Mouse (Mus musculus) embryonic facial prominence, embryonic 14.5 days (tissue): Measurements from ENCODE around the gene Dcun1d4. TPM values are rescaled to one million over a fixed set of nuclear protein-coding genes. Genes with fewer than 3 reads are reported as not detected.

Experiments
- ATAC-seq: fragments of 200-750 bp; cut with Nextera tagmentation; 2 replicates; pipeline ENCODE4 v1.8.0; 2017; ENCODE audit warnings: low read depth, moderate number of reproducible peaks, moderate TSS enrichment
- DNase-seq: peaks from one replicate; pipeline ENCODE4 v3.0.0-alpha.2; 2015; ENCODE audit warnings: low spot score
- H3K27ac ChIP-seq: fragments of 300-500 bp; sonication (generic); replicated peaks from 2 replicates; pipeline ENCODE4 v1.5.1; 2014; ENCODE audit warnings: low read depth, mild to moderate bottlenecking, low read length, moderate library complexity
- H3K27me3 ChIP-seq: fragments of 300-500 bp; sonication (generic); replicated peaks from 2 replicates; pipeline ENCODE4 v1.6.1; 2014; ENCODE audit warnings: low read length; ENCODE audit not compliant: control insufficient read depth, insufficient read depth
- H3K36me3 ChIP-seq: fragments of 300-500 bp; sonication (generic); 2 replicates; pipeline ENCODE4 v1.6.1; 2014; ENCODE audit warnings: low read length, mixed read lengths; ENCODE audit not compliant: control insufficient read depth, insufficient read depth
- H3K4me1 ChIP-seq: fragments of 300-500 bp; sonication (generic); 2 replicates; pipeline ENCODE4 v1.6.1; 2014; ENCODE audit warnings: antibody characterized with exemption, low read length; ENCODE audit not compliant: control insufficient read depth, insufficient read depth
- H3K4me2 ChIP-seq: fragments of 300-500 bp; sonication (generic); 2 replicates; pipeline ENCODE4 v1.6.1; 2014; ENCODE audit warnings: low read depth, mild to moderate bottlenecking, low read length, moderate library complexity, mixed read lengths
- H3K4me3 ChIP-seq: fragments of 300-500 bp; sonication (generic); 2 replicates; pipeline ENCODE4 v1.5.1; 2014; ENCODE audit warnings: low read depth, mild to moderate bottlenecking, low read length
- H3K9ac ChIP-seq: fragments of 300-500 bp; sonication (generic); 2 replicates; pipeline ENCODE4 v1.6.1; 2014; ENCODE audit warnings: low read depth, mild to moderate bottlenecking, low read length, moderate library complexity, mixed read lengths
- H3K9me3 ChIP-seq: fragments of 300-500 bp; sonication (generic); 2 replicates; pipeline ENCODE4 v1.6.1; 2016; ENCODE audit warnings: low read length; ENCODE audit not compliant: control insufficient read depth
- WGBS: fragments of 180-500 bp; shearing (Covaris S2); extraction: QIAGEN DNeasy Blood & Tissue Kit; methylation state at CpG from one replicate; pipeline ENCODE4 v1.1.7; 2014; 5-methylcytosine and 5-hydroxymethylcytosine counted together
- polyA plus RNA-seq: library from polyadenylated mRNA; unstranded; fragments of >200 nt; fragmentation: Nextera tagmentation; extraction: Ambion mirVana; gene quantifications from 2 replicates; pipeline ENCODE4 v1.2.1, GENCODE M21; 2014

Gene Dcun1d4
- polyA plus RNA-seq, 1 experiment from 2014 or later = 26.4 TPM

DNA sequence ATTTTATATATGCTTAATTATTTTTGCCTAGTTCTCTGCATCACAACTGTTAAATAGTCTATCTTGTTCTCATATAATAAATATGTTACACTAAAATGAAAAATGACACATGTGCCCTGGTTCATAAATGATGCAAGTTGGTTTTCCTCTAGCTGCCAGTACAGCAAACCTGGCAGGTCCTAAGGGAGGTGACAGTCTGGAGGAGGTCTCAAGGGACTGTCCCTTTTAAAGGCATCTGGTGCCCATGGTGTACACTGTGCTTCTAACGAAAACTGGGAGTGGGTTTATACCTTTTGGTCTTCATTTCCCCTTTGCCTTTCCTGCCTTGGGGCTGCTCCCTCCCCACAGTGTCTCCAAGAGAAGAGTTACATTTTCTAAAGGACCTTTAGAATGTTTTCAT is 51.4 kb downstream of the Dcun1d4 start:
- H3K9ac ChIP-seq = no peak overlapping the region
- no peak for ATAC-seq
- WGBS = 61% methylated on average over 1 of the region's 1 CpGs

GRCm38 (mm10) chr5:73532879-73533278 is 52.1 kb downstream of the Dcun1d4 start:
- no peak overlapping the region for H3K9ac ChIP-seq
- ATAC-seq = no peak
- H3K4me3 ChIP-seq = no peak overlapping the region
- H3K9me3 ChIP-seq = no peaks in the 10 kb centered on the region
- H3K27ac ChIP-seq = no peak overlapping the region
- H3K27me3 ChIP-seq = no peaks in the 10 kb centered on the region
- no peak overlapping the region for H3K4me2 ChIP-seq
- H3K36me3 ChIP-seq = peaks cover 65% of the 10 kb centered on the region
- H3K4me1 ChIP-seq = no peaks in the 10 kb centered on the region
- WGBS = 81% methylated on average over 9 of the region's 9 CpGs
- DNase-seq = no peak

More for the DNA sequence above, 51.4 kb downstream of the Dcun1d4 start:
- H3K36me3 ChIP-seq = peaks cover 65% of the 10 kb centered on the region
- no peak overlapping the region for H3K4me3 ChIP-seq
- H3K4me2 ChIP-seq = no peak overlapping the region
- H3K27me3 ChIP-seq = no peaks in the 10 kb centered on the region
- no peak overlapping the region for H3K27ac ChIP-seq
- no peak for DNase-seq
- H3K4me1 ChIP-seq = no peaks in the 10 kb centered on the region
- no peaks in the 10 kb centered on the region for H3K9me3 ChIP-seq

GRCm38 (mm10) chr5:73537669-73538068 is 56.9 kb downstream of the Dcun1d4 start:
- WGBS = 90% methylated on average over 12 of the region's 12 CpGs
- no peak for ATAC-seq

GRCm38 (mm10) chr5:73538586-73539298 is 57.9 kb downstream of the Dcun1d4 start:
- H3K9ac ChIP-seq = no peak overlapping the region
- no peak for DNase-seq
- WGBS = 63% methylated on average over 11 of the region's 11 CpGs

More at GRCm38 (mm10) chr5:73537669-73538068, 56.9 kb downstream of the Dcun1d4 start:
- Histone ChIP-seq H3K36me3 (peaks cover 42% of the 10 kb centered on the region), H3K27ac (no peak overlapping the region), H3K9ac (no peak overlapping the region), H3K4me1 (no peaks in the 10 kb centered on the region), H3K4me2 (no peak overlapping the region), H3K4me3 (no peak overlapping the region), H3K27me3 (no peaks in the 10 kb centered on the region), H3K9me3 (no peaks in the 10 kb centered on the region)
- DNase-seq = no peak

DNA sequence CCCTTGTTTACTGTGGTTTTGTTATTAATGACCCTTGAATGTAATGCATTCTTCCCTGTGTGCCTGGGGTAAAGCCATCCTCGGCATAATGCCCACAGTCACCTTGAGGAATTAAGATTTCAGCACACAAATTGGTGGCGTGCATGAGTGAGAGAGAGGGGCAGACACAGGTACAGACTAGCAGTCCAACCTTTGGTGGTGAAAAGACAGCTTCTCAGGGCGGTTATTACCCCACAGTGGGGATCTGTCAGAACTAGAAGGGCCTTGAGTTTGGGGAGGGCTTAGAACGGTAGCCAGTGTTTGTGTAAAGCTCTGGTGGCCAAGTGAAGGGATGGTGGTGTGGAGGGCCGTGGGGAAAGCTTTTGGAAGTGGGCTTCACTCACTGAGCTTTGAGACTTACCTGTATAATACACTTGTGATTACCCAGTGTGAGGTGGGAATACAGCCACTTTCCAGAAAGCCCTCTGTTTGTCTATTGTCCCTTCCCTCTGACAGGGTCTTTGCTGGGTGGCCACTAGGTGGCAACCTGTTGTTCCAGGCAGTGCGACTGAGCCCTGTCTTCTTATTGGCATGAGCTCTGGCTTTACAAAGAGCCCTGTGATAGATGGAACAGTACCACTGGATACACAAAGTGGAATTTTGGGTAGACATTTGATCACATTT is 59.2 kb downstream of the Dcun1d4 start:
- Histone ChIP-seq H3K36me3 (peaks cover 30% of the 10 kb centered on the region), H3K4me3 (no peak overlapping the region), H3K9me3 (no peaks in the 10 kb centered on the region), H3K4me1 (no peaks in the 10 kb centered on the region), H3K27ac (no peak overlapping the region), H3K4me2 (no peak overlapping the region), H3K27me3 (no peaks in the 10 kb centered on the region), H3K9ac (no peak overlapping the region)
- 49% methylated on average over 6 of the region's 6 CpGs for WGBS
- ATAC-seq = peak; percentile 82
- DNase-seq = peak; percentile 75

More at GRCm38 (mm10) chr5:73538586-73539298, 57.9 kb downstream of the Dcun1d4 start:
- no peak overlapping the region for H3K27ac ChIP-seq
- H3K9me3 ChIP-seq = no peaks in the 10 kb centered on the region
- no peaks in the 10 kb centered on the region for H3K4me1 ChIP-seq
- no peaks in the 10 kb centered on the region for H3K27me3 ChIP-seq
- H3K4me3 ChIP-seq = no peak overlapping the region
- no peak for ATAC-seq
- peaks cover 34% of the 10 kb centered on the region for H3K36me3 ChIP-seq
- no peak overlapping the region for H3K4me2 ChIP-seq

DNA sequence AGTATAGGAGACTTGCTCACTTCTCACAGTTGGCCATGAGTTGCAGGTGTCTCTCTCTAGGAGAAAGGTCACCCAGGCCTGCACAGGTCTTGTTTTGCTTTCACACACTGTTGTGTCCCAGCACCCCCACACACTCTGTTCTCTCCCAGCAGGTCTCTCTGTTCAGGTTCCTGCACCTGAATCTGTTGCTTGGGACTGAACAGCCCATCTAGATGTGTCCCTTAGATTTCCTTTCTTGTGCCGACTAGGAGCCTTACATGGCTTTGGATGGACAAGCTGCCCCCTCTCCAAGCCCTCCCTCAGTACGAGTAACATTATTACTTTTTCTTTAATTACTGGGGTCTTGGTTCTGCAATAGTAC is 59.7 kb downstream of the Dcun1d4 start:
- no peaks in the 10 kb centered on the region for H3K27me3 ChIP-seq
- H3K4me1 ChIP-seq = no peaks in the 10 kb centered on the region
- H3K36me3 ChIP-seq = peaks cover 26% of the 10 kb centered on the region
- H3K9me3 ChIP-seq = no peaks in the 10 kb centered on the region
- no peak for ATAC-seq
- DNase-seq = no peak
- no peak overlapping the region for H3K9ac ChIP-seq
- no peak overlapping the region for H3K4me3 ChIP-seq
- no peak overlapping the region for H3K27ac ChIP-seq
- H3K4me2 ChIP-seq = no peak overlapping the region
- WGBS = 82% methylated on average over 2 of the region's 2 CpGs

- Histone ChIP-seq H3K9me3 (no peaks in the 10 kb centered on the region), H3K27ac (no peak overlapping the region), H3K9ac (no peak overlapping the region), H3K4me2 (no peak overlapping the region), H3K36me3 (0 out of 2 replicates have a peak, but pooled peaks cover 14% of the 10 kb centered on the region), H3K27me3 (no peaks in the 10 kb centered on the region), H3K4me1 (no peaks in the 10 kb centered on the region), H3K4me3 (no peak overlapping the region)
- 73% methylated on average over 10 of the region's 10 CpGs for WGBS
- ATAC-seq (no peak), DNase-seq (no peak)
Observed at GRCm38 (mm10) chr5:73544111-73544753, 63.4 kb downstream of the Dcun1d4 start.

DNA sequence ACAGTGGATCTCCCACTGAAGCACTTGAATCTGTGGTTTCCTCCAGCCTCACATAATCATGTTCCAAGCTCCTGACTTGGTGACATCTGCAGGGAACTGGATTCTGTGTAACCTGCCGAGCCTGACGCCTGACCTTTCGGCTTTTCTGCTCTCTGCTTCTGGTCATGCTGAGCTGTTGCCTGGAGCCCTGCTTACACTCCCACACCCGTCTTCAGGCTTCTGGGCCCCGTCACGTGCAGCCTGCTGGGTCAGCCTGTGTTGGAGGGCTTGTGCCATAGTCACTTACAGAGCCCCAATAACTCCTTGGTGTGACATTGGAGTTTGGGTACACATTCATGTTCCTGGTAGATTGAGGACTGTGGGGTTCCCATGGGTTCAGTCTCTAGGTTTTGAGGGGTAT is 64.8 kb downstream of the Dcun1d4 start:
- Histone ChIP-seq H3K4me3 (no peak overlapping the region), H3K36me3 (0 out of 2 replicates have a peak, but pooled peaks cover 17% of the 10 kb centered on the region), H3K4me1 (no peaks in the 10 kb centered on the region), H3K27ac (no peak overlapping the region), H3K9ac (no peak overlapping the region), H3K9me3 (no peaks in the 10 kb centered on the region), H3K27me3 (no peaks in the 10 kb centered on the region), H3K4me2 (no peak overlapping the region)
- 74% methylated on average over 6 of the region's 6 CpGs for WGBS
- no peak for ATAC-seq
- DNase-seq = no peak
